Mouse (Mus musculus): ENCODE results near the gene Gchfr.

DNA sequence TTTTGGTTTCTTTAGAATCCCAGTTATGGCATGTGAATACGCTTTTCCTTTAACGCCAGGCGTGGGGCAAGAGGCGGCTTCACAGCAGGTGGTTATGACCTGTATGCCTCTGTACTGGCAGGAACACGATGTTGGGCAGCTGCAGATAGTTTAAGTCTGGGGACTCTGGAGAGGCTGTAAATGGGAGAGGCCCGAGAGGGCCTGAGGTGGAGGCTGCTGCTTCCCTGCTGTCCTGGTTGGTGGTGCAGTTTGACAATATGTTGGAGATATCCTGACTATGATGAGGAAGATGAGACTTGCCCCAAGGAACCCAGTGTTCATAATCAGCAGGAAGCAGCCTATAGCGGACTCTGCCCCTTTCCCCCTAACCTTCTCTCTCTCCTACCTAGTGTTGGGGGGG, 15.3 kb downstream of the Gchfr start:
- TF ChIP-seq CTCF (conservative IDR thresholded peaks at IDR 0.05; ENCODE audit: low read length) = no peak
- TF ChIP-seq NANOG (IDR thresholded peaks at IDR 0.05; ENCODE audit: borderline replicate concordance, low read length) = no peak

Data from E14TG2a.4 (cell line).